Mouse (Mus musculus): Measurements from ENCODE around the gene 4921501E09Rik. TPM values are rescaled to one million over a fixed set of nuclear protein-coding genes. Genes with fewer than 3 reads are reported as not detected.
"Not testable (repeated sequence)": the region's sequence is repeated elsewhere in the genome, so short reads cannot be mapped to it uniquely, and the experiment has no call there.

Gene 4921501E09Rik
- total and polyA plus RNA-seq, 2 experiments from 2014 or later: not detected

DNA sequence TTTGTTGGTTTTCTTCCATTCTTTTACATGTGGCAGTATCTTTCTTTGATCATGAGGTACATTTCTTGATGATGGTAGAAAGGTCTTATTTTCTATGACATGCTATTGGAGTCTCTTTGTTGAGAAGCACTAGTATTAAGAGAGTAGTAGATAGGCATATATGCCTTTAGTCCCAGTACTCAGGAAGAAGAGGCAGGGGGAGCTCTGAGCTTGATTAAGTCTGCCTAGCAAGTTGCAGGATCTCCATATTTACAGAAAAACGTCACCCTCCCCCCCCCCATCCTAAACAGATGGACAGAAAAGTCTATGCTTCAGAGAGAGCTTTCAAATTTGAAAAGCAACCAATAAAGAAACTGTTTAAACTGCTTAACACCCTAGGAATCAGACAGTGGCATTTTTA, 9.1 kb downstream of the 4921501E09Rik start:
- H3K4me3 ChIP-seq (ENCODE audit: low read length): no peak overlapping the region
- H3K9ac ChIP-seq (replicated peaks; ENCODE audit: low read length): no peak overlapping the region
- DNase-seq (ENCODE audit: low spot score): no peak
- H3K9me3 ChIP-seq (ENCODE audit: low read length): no peaks in the 10 kb centered on the region
- no peak for TF ChIP-seq CTCF (IDR thresholded peaks at IDR 0.05; ENCODE audit: low read depth)
- no peaks in the 10 kb centered on the region for H3K4me1 ChIP-seq (ENCODE audit: insufficient read depth, low read length)
- H3K36me3 ChIP-seq (ENCODE audit: insufficient read depth, low read length): no peaks in the 10 kb centered on the region
- no peaks in the 10 kb centered on the region for H3K27me3 ChIP-seq (ENCODE audit: insufficient read depth, low read length)
- ATAC-seq: no peak
- 11% methylated on average over 1 of the region's 1 CpGs for WGBS
- no peak overlapping the region for H3K27ac ChIP-seq
- no peak overlapping the region for H3K4me2 ChIP-seq (ENCODE audit: low read depth, low read length)

DNA sequence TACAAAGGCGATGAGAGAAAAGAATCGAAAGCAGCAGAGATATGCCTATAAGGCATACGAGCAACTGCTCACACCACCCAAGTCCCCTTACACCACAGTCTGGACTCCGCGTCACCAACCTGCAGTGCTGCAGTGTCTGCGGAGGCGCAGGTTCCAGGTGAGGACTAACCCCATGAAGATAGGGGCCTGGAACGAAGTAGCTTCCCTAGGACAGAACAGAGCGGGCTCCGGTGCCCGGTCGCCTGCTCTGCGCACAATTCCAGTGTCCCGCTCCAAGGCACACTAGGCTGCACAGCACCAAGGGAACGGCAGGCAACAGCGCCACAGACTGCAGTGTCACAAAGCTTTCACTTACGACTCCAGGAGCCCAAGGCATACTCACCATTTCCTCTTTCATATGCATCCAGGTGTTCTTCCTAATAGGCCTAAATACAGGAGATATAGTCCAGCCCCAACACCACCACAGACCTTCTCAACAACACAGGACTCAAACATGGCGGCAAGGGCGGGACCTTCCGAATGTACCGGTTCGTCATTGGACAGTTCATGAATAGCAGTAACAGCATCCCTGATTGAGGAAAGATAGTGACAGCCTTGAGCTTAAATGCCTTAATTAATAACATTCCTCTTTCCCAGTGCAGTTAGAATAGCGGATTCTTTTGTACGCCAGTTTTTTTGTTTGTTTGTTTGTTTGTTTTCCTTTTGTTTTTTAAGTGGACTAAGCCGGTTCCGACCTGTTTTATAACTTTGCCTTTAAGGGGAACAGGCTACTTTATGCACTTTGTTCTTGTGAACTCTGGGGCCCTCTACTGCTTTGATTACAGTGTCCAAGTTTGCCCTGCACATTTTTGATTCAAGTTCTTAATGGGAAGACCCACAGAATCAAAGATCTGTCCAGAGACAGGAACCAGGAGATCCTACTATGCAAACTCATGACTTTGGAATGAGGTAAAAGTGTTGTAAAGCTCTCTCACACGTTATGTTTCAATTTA, 34.7 kb downstream of the 4921501E09Rik start, which contains the start of gene Zfp763:
Zfp763 (minus strand) TSS at position 503 of the 992 bp plus-strand sequence.
- H3K36me3 ChIP-seq (ENCODE audit: insufficient read depth, low read length): no peaks in the 10 kb centered on the region
- H3K4me3 ChIP-seq (ENCODE audit: low read length): peak within 1 kb of the TSS; percentile 94
- H3K4me2 ChIP-seq (ENCODE audit: low read depth, low read length): peak within 1 kb of the TSS; percentile 68
- ATAC-seq: peak; percentile 100
- H3K27me3 ChIP-seq (ENCODE audit: insufficient read depth, low read length): no peaks in the 10 kb centered on the region
- H3K9ac ChIP-seq (replicated peaks; ENCODE audit: low read length): peak within 1 kb of the TSS; percentile 82
- 0 out of 2 replicates have a peak, but pooled peaks cover 2% of the 10 kb centered on the region for H3K9me3 ChIP-seq (ENCODE audit: low read length)
- peak; percentile 43 for TF ChIP-seq CTCF (IDR thresholded peaks at IDR 0.05; ENCODE audit: low read depth)
- DNase-seq (ENCODE audit: low spot score): peak; percentile 92
- 3% methylated on average over 27 of the region's 27 CpGs for WGBS
- H3K4me1 ChIP-seq (ENCODE audit: insufficient read depth, low read length): no peaks in the 10 kb centered on the region
- H3K27ac ChIP-seq: peak within 1 kb of the TSS; percentile 92

DNA sequence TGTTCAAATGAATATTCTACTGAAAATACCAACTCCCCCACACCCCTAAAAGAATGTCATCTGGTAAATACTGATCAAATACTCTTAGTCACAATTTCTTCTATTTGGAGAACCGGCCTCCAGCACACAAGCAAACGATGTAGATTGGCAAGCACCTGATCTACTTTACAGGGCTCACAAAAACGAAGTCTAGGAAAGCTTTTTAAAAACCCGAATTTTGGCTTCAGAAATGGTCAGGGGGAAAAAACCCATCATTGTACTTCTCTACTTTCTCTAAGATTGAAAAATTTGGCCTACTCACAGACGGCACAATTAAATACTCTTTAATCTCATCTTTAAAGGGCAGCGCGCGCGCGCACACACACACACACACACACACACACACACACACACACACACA, 35.5 kb downstream of the 4921501E09Rik start:
- peaks cover 4% of the 10 kb centered on the region; the same call in 1 of the 2 replicates for H3K9me3 ChIP-seq (ENCODE audit: low read length)

DNA sequence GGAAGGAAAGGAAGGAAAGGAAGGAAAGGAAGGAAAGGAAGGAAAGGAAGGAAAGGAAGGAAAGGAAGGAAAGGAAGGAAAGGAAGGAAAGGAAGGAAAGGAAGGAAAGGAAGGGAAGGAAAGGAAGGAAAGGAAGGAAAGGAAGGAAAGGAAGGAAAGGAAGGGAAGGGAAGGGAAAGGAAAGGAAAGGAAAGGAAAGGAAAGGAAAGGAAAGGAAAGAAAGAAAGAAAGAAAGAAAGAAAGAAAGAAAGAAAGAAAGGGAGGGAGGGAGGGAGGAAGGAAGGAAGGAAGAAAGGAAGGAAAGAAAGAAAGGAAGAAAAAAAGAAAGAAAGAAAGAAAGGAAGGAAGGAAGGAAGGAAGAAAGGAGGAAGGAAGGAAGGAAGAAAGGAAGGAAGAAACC, 47.4 kb downstream of the 4921501E09Rik start:
- H3K9me3 ChIP-seq (ENCODE audit: low read length): peaks cover 58% of the 10 kb centered on the region
- not testable (repeated sequence) for H3K9ac ChIP-seq (replicated peaks; ENCODE audit: low read length); H3K4me3 ChIP-seq (ENCODE audit: low read length); ATAC-seq; DNase-seq (ENCODE audit: low spot score); H3K27ac ChIP-seq; H3K4me1 ChIP-seq (ENCODE audit: insufficient read depth, low read length); H3K27me3 ChIP-seq (ENCODE audit: insufficient read depth, low read length); H3K4me2 ChIP-seq (ENCODE audit: low read depth, low read length)
- H3K36me3 ChIP-seq (ENCODE audit: insufficient read depth, low read length): peaks cover 32% of the 10 kb centered on the region

More for the DNA sequence above, 35.5 kb downstream of the 4921501E09Rik start:
- Histone ChIP-seq H3K27me3 (ENCODE audit: insufficient read depth, low read length) (no peaks in the 10 kb centered on the region), H3K4me1 (ENCODE audit: insufficient read depth, low read length) (no peaks in the 10 kb centered on the region), H3K4me2 (ENCODE audit: low read depth, low read length) (peak overlapping the region; percentile 68), H3K4me3 (ENCODE audit: low read length) (peak overlapping the region; percentile 94), H3K9ac (replicated peaks; ENCODE audit: low read length) (peak overlapping the region; percentile 82), H3K36me3 (ENCODE audit: insufficient read depth, low read length) (no peaks in the 10 kb centered on the region), H3K27ac (no peak overlapping the region)
- WGBS: 6% methylated on average over 10 of the region's 10 CpGs
- no peak for TF ChIP-seq CTCF (IDR thresholded peaks at IDR 0.05; ENCODE audit: low read depth)
- ATAC-seq (no peak), DNase-seq (ENCODE audit: low spot score) (peak; percentile 14)

Other genes with a start within 250 kb of the 4921501E09Rik start
- 12.2 and 15.3 TPM in 2 replicates for gene Zfp799, start 237.8 kb downstream of the 4921501E09Rik start, total RNA-seq (2014; rRNA removed)
- gene Zfp799, start 237.8 kb downstream of the 4921501E09Rik start, polyA plus RNA-seq (2015; fragmentation: Nextera tagmentation; extraction: Ambion mirVana): 12.4 and 14.8 TPM in 2 replicates
- 5.9 and 6.4 TPM in 2 replicates for gene Zfp870, start 176.4 kb downstream of the 4921501E09Rik start, total RNA-seq (2014; rRNA removed)
- 4.8 and 5.0 TPM in 2 replicates for gene Zfp870, start 176.4 kb downstream of the 4921501E09Rik start, polyA plus RNA-seq (2015; fragmentation: Nextera tagmentation; extraction: Ambion mirVana)
- 0.78 and 1.3 TPM in 2 replicates for gene Cyp4f14, start 150.7 kb downstream of the 4921501E09Rik start, total RNA-seq (2014; rRNA removed)
- gene Cyp4f14, start 150.7 kb downstream of the 4921501E09Rik start, polyA plus RNA-seq (2015; fragmentation: Nextera tagmentation; extraction: Ambion mirVana): 0.64 and 0.88 TPM in 2 replicates
- gene Cyp4f13, start 120.7 kb downstream of the 4921501E09Rik start, total RNA-seq (2014; rRNA removed): 9.3 and 15.2 TPM in 2 replicates
- gene Cyp4f13, start 120.7 kb downstream of the 4921501E09Rik start, polyA plus RNA-seq (2015; fragmentation: Nextera tagmentation; extraction: Ambion mirVana): 11.1 and 16.0 TPM in 2 replicates
- gene Zfp472, start 102.2 kb downstream of the 4921501E09Rik start, total RNA-seq (2014; rRNA removed): 3.8 and 5.9 TPM in 2 replicates
- gene Zfp472, start 102.2 kb downstream of the 4921501E09Rik start, polyA plus RNA-seq (2015; fragmentation: Nextera tagmentation; extraction: Ambion mirVana): 6.4 and 6.5 TPM in 2 replicates
- 8.7 and 9.9 TPM in 2 replicates for gene Zfp952, start 74.9 kb downstream of the 4921501E09Rik start, total RNA-seq (2014; rRNA removed)
- gene Zfp952, start 74.9 kb downstream of the 4921501E09Rik start, polyA plus RNA-seq (2015; fragmentation: Nextera tagmentation; extraction: Ambion mirVana): 10.8 and 11.7 TPM in 2 replicates
- 10.8 and 12.7 TPM in 2 replicates for gene Zfp763, start 34.7 kb downstream of the 4921501E09Rik start, total RNA-seq (2014; rRNA removed)
- gene Zfp763, start 34.7 kb downstream of the 4921501E09Rik start, polyA plus RNA-seq (2015; fragmentation: Nextera tagmentation; extraction: Ambion mirVana): 15.3 and 16.7 TPM in 2 replicates
- gene Zfp563, start 21.3 kb upstream of the 4921501E09Rik start, total RNA-seq (2014; rRNA removed): 9.7 and 11.6 TPM in 2 replicates
- 10.3 and 11.8 TPM in 2 replicates for gene Zfp563, start 21.3 kb upstream of the 4921501E09Rik start, polyA plus RNA-seq (2015; fragmentation: Nextera tagmentation; extraction: Ambion mirVana)
- gene Morc2b, start 71.6 kb upstream of the 4921501E09Rik start, total RNA-seq (2014; rRNA removed): 0.05 TPM in 1 of 2 replicates, not detected in the other
- 0.54 and 0.63 TPM in 2 replicates for gene Morc2b, start 71.6 kb upstream of the 4921501E09Rik start, polyA plus RNA-seq (2015; fragmentation: Nextera tagmentation; extraction: Ambion mirVana)
- not detected in 2 replicates for gene Olfr55, start 100.4 kb upstream of the 4921501E09Rik start, total RNA-seq (2014; rRNA removed)
- not detected in 2 replicates for gene Olfr55, start 100.4 kb upstream of the 4921501E09Rik start, polyA plus RNA-seq (2015; fragmentation: Nextera tagmentation; extraction: Ambion mirVana)
- not detected in 2 replicates for gene Olfr239, start 123.2 kb upstream of the 4921501E09Rik start, total RNA-seq (2014; rRNA removed)
- not detected in 2 replicates for gene Olfr239, start 123.2 kb upstream of the 4921501E09Rik start, polyA plus RNA-seq (2015; fragmentation: Nextera tagmentation; extraction: Ambion mirVana)
- 0.21 and 1.2 TPM in 2 replicates for gene Olfr1564, start 153.6 kb upstream of the 4921501E09Rik start, total RNA-seq (2014; rRNA removed)
- not detected in 2 replicates for gene Olfr1564, start 153.6 kb upstream of the 4921501E09Rik start, polyA plus RNA-seq (2015; fragmentation: Nextera tagmentation; extraction: Ambion mirVana)
- gene Zfp955a, start 187.1 kb upstream of the 4921501E09Rik start, total RNA-seq (2014; rRNA removed): 13.4 and 14.2 TPM in 2 replicates
- 17.1 and 18.5 TPM in 2 replicates for gene Zfp955a, start 187.1 kb upstream of the 4921501E09Rik start, polyA plus RNA-seq (2015; fragmentation: Nextera tagmentation; extraction: Ambion mirVana)
- gene Olfr63, start 196.6 kb upstream of the 4921501E09Rik start, total RNA-seq (2014; rRNA removed): not detected in 2 replicates
- 0.03 TPM in 1 of 2 replicates, not detected in the other for gene Olfr63, start 196.6 kb upstream of the 4921501E09Rik start, polyA plus RNA-seq (2015; fragmentation: Nextera tagmentation; extraction: Ambion mirVana)
- gene Zfp955b, start 221.5 kb upstream of the 4921501E09Rik start, total RNA-seq (2014; rRNA removed): 12.6 and 16.9 TPM in 2 replicates
- gene Zfp955b, start 221.5 kb upstream of the 4921501E09Rik start, polyA plus RNA-seq (2015; fragmentation: Nextera tagmentation; extraction: Ambion mirVana): 14.3 and 14.9 TPM in 2 replicates

Data from hindbrain, postnatal 0 days (tissue).